7 mouse cellular contexts compared by ENCODE assay signal in the genomic region with DNA sequence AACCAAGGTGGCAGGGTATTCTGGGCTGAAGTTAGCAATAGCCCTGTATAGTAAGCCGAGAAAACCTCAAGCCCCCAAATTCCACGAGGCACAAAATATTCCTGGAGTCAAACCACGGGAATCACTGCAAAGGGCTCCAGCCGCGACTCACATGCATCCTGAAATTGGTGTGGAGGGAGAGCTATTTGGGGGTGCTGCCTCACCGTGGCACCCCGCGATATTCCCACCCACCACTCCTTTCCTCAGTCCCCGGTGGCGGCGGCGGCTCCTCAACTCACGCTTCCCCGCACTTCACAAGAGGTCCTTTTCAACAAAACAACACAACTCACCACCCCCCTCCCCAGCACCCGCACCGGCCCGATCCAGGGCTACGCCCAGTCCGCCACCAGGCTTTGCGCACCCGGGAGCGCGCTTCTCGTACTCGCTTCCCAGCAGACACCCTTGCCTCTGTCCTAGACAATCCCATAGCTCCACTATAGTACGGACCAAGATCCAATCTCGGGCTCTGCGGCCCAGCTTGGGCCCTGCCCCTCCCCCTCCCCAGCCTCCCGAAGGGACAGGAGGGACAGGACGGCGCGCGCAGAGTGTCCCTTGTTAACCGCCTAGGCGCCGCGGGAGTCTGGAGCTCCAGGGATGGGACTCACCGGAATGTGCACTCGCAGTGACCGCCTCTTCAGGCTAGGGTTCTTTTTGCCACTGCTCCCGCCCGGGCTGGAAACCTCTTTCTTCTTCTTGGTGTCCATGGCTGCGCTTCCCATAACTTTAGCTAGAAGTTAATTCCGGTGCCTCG. TPM values are rescaled to one million over a fixed set of nuclear protein-coding genes. Genes with fewer than 3 reads are reported as not detected.
DNase-seq lines count a peak whose midpoint lies in the region; ATAC-seq lines count a peak whose summit lies in the region.

No protein-coding gene starts in this region.

- H3K9ac ChIP-seq in hindbrain, embryonic 16.5 days (ENCODE audit: low read depth, low read length), result peak overlapping the region; percentile 49

- H3K4me2 ChIP-seq in hindbrain, embryonic 16.5 days (ENCODE audit: low read length), result peak overlapping the region; percentile 97

- no peaks in the 10 kb centered on the region for H3K9me3 ChIP-seq in hindbrain, embryonic 16.5 days (ENCODE audit: control insufficient read depth, low read length)
- no peaks in the 10 kb centered on the region for H3K9me3 ChIP-seq in limb, embryonic 10.5 days (replicated peaks)

- H3K27ac ChIP-seq in hindbrain, embryonic 16.5 days (ENCODE audit: low read depth, low read length), result no peak overlapping the region
- no peak overlapping the region for H3K27ac ChIP-seq in limb, embryonic 10.5 days

- H3K4me3 ChIP-seq in hindbrain, embryonic 16.5 days (ENCODE audit: low read length), result peak overlapping the region; percentile 55
- H3K4me3 ChIP-seq in limb, embryonic 10.5 days, result peak overlapping the region; percentile 67

- under 1% methylated on average over 45 of the region's 45 CpGs for WGBS in hindbrain, embryonic 16.5 days
- under 1% methylated on average over 45 of the region's 45 CpGs for WGBS in limb, embryonic 10.5 days

- H3K36me3 ChIP-seq in hindbrain, embryonic 16.5 days (ENCODE audit: control insufficient read depth, insufficient read depth, low read length), result no peaks in the 10 kb centered on the region
- no peaks in the 10 kb centered on the region for H3K36me3 ChIP-seq in limb, embryonic 10.5 days

- H3K27me3 ChIP-seq in hindbrain, embryonic 16.5 days (replicated peaks; ENCODE audit: control insufficient read depth, insufficient read depth, low read length), result peaks cover 11% of the 10 kb centered on the region
- H3K27me3 ChIP-seq in limb, embryonic 10.5 days (ENCODE audit: low read depth, poor library complexity, severe bottlenecking), result peaks cover 71% of the 10 kb centered on the region

- peak; percentile 59 for DNase-seq in adrenal gland, adult 8-10 months
- DNase-seq in cerebellum, postnatal 36 days, result peak; percentile 42 to 45
- DNase-seq in gastrocnemius, postnatal 10 days, result peak; percentile 59
- DNase-seq in limb, embryonic 10.5 days (ENCODE audit: low spot score), result peak; percentile 70
- peak; percentile 31 to 46 for DNase-seq in right cerebral cortex, postnatal 36 days (ENCODE audit: low spot score in 2 of 2)

- peak; percentile 77 for ATAC-seq in hindbrain, embryonic 16.5 days
- 0 out of 2 replicates have a peak, but pooled peaks have one; percentile 27 for ATAC-seq in megakaryocyte-erythroid progenitor cell, adult 5-6 weeks (replicated peaks; ENCODE audit: low FRiP score, low TSS enrichment, poor library complexity, severe bottlenecking)

- H3K4me1 ChIP-seq in hindbrain, embryonic 16.5 days (ENCODE audit: control insufficient read depth, insufficient read depth, low read depth, low read length), result peaks cover 14% of the 10 kb centered on the region
- peaks cover 22% of the 10 kb centered on the region for H3K4me1 ChIP-seq in limb, embryonic 10.5 days

RNA-seq across cellular contexts. Expression of gene Prkag2, which starts 0.9 kb away (rescaled TPM):
- total RNA-seq in adrenal gland, adult 8-10 months (2022), result 10 to 100 TPM; 30.7 to 56.0 (median 42.9) TPM
- total RNA-seq in gastrocnemius, postnatal 10 days (2021), result 10 to 100 TPM; 12.3 to 20.6 TPM
- 96.6 and 111 TPM in 2 replicates for polyA plus RNA-seq in hindbrain, embryonic 16.5 days (2015; fragmentation: Nextera tagmentation; extraction: Ambion mirVana)
- 33.3 and 35.1 TPM in 2 replicates for polyA plus RNA-seq in limb, embryonic 10.5 days (2016; fragmentation: Nextera tagmentation; extraction: Ambion mirVana)
- total RNA-seq in megakaryocyte-erythroid progenitor cell, adult 5-6 weeks (2014; fragmentation: Nextera tagmentation), result 6.9 and 9.3 TPM in 2 replicates
- total RNA-seq in megakaryocyte-erythroid progenitor cell, adult 5-6 weeks (2017), result 9.1 and 13.3 TPM in 2 replicates
